Mouse (Mus musculus) cerebellum, postnatal 14 days (tissue): ENCODE measurements at regions not wholly inside any gene's neighbourhood (a gene's known extent, or its start where the extent isn't known, plus 50 kb on each side); places are given as distances from the start of the nearest gene placed in this dataset.
A peak's percentile ranks its signal among the peaks of the same experiment; 100 is the strongest.

Experiments
- DNase-seq, 2 experiments: peaks; one replicate each; pipeline ENCODE4 v3.0.0; 2021; ENCODE audit warnings: mixed read lengths in 2 of 2

DNA sequence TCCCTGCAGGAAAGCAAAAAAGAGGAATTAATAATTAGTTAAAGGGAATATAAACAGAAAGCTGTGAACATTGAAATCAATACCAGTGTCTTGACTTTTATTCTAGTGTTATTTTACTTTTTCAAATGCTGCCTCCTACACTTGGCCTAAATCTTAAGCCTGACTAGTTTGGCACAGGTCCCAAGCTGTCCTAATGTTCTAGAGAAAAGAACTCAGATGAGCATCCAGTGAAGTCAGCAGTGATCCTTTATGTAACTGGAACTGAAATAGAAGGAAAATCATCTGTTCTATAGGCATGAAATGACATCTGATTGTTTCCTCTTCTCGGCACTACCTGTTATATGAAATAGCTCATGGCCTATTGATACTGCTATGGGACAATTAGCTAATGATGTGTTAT, 586.3 kb upstream of the Gria3 start:
- peak; percentile 0 to 4 for DNase-seq
